Mouse (Mus musculus) small intestine, adult 10 weeks (tissue): ENCODE results near the gene F11r. TPM values are rescaled to one million over a fixed set of nuclear protein-coding genes. Genes with fewer than 3 reads are reported as not detected.

ENCODE experiments used
- polyA plus RNA-seq: library from polyadenylated mRNA; stranded (reverse); fragments of 350-450 nt; fragmentation: Illumina TruSeq; extraction: RNeasy Lipid Tissue Mini Kit (QIAGEN cat#74804); gene quantifications from one replicate; pipeline ENCODE4 v1.2.3, GENCODE M21; 2014; ENCODE audit warnings: low replicate concordance

Gene F11r
- 54.7 TPM for polyA plus RNA-seq

DNA sequence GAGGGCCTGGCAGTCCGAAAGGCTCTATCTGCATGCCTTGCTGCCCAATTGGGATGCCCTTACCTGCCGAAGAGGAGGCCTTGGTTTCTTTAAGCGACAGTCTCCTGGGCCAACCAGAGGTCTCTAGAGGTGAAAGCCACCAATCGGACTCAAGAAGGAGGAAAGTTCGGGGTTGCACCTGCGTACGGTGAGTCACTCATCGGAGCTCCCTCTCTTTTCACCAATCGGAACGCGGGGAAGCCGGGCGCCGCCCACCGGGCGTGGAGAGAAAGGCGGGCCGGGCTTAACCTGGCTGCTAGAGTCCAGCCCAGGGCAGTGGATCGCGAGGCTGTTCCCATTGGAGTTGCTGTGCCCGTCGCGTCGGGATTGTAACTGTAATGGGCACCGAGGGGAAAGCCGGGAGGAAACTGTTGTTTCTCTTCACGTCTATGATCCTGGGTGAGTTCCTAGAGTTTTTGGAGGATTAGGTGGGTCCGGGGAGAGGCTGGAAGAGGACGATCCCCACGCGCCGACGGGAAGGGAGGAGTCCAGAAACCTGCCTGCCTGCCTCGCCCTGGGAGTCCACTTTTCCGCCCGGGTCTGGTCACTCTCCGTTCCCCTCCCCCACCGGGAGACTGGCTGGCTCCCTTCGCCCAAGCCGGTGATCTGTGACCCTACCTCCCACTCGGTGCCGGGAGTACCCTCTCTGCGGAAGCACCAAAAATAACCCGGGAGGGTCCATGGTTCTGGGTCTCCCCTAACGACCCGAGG is at the start of gene F11r:
Gene F11r, plus strand, starts transcription at position 272 of the 750 bp plus-strand sequence.

GRCm38 (mm10) chr1:171388376-171389102 is 48.8 kb upstream of the F11r start, which contains the start of gene Arhgap30:
Arhgap30 (plus strand) TSS chr1:171388954.

GRCm38 (mm10) chr1:171410947-171411484 is 26.3 kb upstream of the F11r start, which contains the start of gene Usf1:
Usf1 (plus strand) TSS chr1:171411313.

GRCm38 (mm10) chr1:171418660-171419059 is 18.7 kb upstream of the F11r start, which contains the start of gene Tstd1:
Tstd1 (plus strand) TSS chr1:171418872.

DNA sequence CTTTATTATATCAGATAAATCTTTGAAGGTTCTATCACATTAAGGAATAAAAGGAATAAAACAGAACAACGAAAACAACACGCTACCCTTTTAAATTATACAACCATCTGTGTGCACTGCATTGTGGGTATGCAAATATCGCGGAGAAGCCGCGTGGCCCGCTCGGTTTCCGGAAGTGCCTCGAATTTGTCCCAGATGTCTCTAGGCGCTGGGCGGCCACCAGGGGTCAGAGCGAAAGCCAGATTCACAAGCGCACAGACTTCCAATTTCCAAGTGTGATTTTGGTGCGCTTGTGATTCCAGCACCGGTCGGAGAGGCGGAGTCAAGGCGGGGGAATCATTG is 65.9 kb downstream of the F11r start, which contains the start of gene Alyref2:
Gene Alyref2, plus strand, starts transcription at position 229 of the 342 bp plus-strand sequence.

Other genes with a start within 250 kb of the F11r start
- gene Pcp4l1, start 241.3 kb upstream of the F11r start, polyA plus RNA-seq: 13.4 TPM
- gene Nr1i3, start 223.6 kb upstream of the F11r start, polyA plus RNA-seq: 16.9 TPM
- 5.1 TPM for gene Tomm40l, start 215.0 kb upstream of the F11r start, polyA plus RNA-seq
- gene Apoa2, start 212.5 kb upstream of the F11r start, polyA plus RNA-seq: 4.2 TPM
- 41.4 TPM for gene Fcer1g, start 203.2 kb upstream of the F11r start, polyA plus RNA-seq
- 1.5 TPM for gene Adamts4, start 187.1 kb upstream of the F11r start, polyA plus RNA-seq
- 44.8 TPM for gene Ndufs2, start 186.1 kb upstream of the F11r start, polyA plus RNA-seq
- gene B4galt3, start 167.2 kb upstream of the F11r start, polyA plus RNA-seq: 8.8 TPM
- 6.8 TPM for gene Ppox, start 156.3 kb upstream of the F11r start, polyA plus RNA-seq
- 15.5 TPM for gene Usp21, start 149.5 kb upstream of the F11r start, polyA plus RNA-seq
- 59.2 TPM for gene Ufc1, start 142.5 kb upstream of the F11r start, polyA plus RNA-seq
- 13.8 TPM for gene Dedd, start 108.4 kb upstream of the F11r start, polyA plus RNA-seq
- 20.1 TPM for gene Nit1, start 91.9 kb upstream of the F11r start, polyA plus RNA-seq
- 12.8 TPM for gene Pfdn2, start 91.9 kb upstream of the F11r start, polyA plus RNA-seq
- gene Klhdc9, start 76.7 kb upstream of the F11r start, polyA plus RNA-seq: not detected
- not detected for gene Nectin4, start 67.4 kb upstream of the F11r start, polyA plus RNA-seq
- gene Arhgap30, start 48.6 kb upstream of the F11r start, polyA plus RNA-seq: 9.9 TPM
- not detected for gene Usf1, start 26.2 kb upstream of the F11r start, polyA plus RNA-seq
- gene Tstd1, start 18.7 kb upstream of the F11r start, polyA plus RNA-seq: 3.1 TPM
- gene Alyref2, start 65.9 kb downstream of the F11r start, polyA plus RNA-seq: 5.0 TPM
- gene Itln1, start 97.8 kb downstream of the F11r start, polyA plus RNA-seq: 397 TPM
- gene Cd244a, start 121.7 kb downstream of the F11r start, polyA plus RNA-seq: 11.3 TPM
- 3.3 TPM for gene Ly9, start 169.9 kb downstream of the F11r start, polyA plus RNA-seq
- gene Slamf7, start 215.5 kb downstream of the F11r start, polyA plus RNA-seq: 4.6 TPM
- 18.9 TPM for gene Cd48, start 244.5 kb downstream of the F11r start, polyA plus RNA-seq